Mouse (Mus musculus): ENCODE data around the gene Gm7137.

DNA sequence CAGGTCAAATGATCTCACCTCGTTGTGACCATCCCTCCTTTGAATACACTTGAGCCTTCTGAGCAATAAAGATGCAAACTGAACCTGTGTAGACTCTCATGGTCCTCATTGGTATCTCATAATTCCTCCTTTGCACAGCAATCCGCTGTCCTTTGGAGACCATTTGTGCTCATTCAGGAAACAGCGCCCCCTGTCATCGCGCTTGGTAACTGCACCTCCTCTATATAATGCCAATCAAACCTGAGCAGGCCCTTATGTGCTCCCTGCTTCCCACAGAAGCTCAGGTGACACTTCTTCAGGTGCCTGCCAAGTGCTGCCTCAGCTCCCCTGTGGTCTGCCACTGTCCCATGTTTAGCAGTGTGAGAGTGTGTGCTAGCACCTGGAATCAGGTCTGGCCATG is 27.5 kb upstream of the Gm7137 start:
- TF ChIP-seq CTCF (IDR thresholded peaks at IDR 0.05; ENCODE audit: extremely low read depth, insufficient read length, insufficient replicate concordance, low read depth, low read length) (peak; percentile 66; the same call in 1 of the 2 replicates), POLR2A (IDR thresholded peaks at IDR 0.05; ENCODE audit: low read depth, low read length) (no peak)

Data from small intestine, adult 2 months (tissue).